Mouse (Mus musculus): Measurements from ENCODE around the gene Slfn5.
A peak's percentile ranks its signal among the peaks of the same experiment; 100 is the strongest.
"Not testable (repeated sequence)": the region's sequence is repeated elsewhere in the genome, so short reads cannot be mapped to it uniquely, and the experiment has no call there.

Gene Slfn5

GRCm38 (mm10) chr11:82945636-82946035, 5.5 kb upstream of the Slfn5 start:
- no peak for DNase-seq (ENCODE audit: low read depth in 1 of 2, low spot score in 2 of 2)

- DNase-seq (ENCODE audit: low read depth in 1 of 2, low spot score in 2 of 2), result no peak
Measured at GRCm38 (mm10) chr11:82947457-82947856, 3.7 kb upstream of the Slfn5 start.

- no peak for DNase-seq (ENCODE audit: low read depth in 1 of 2, low spot score in 2 of 2)
Measured at GRCm38 (mm10) chr11:82949036-82949435, 2.1 kb upstream of the Slfn5 start.

GRCm38 (mm10) chr11:82951865-82952611, 889 bp downstream of the Slfn5 start:
- DNase-seq (ENCODE audit: low read depth in 1 of 2, low spot score in 2 of 2), result peak in 1 of 2 experiments; percentile 59

GRCm38 (mm10) chr11:82952612-82953542, 1.7 kb downstream of the Slfn5 start:
- peak; percentile 64 to 65 for DNase-seq (ENCODE audit: low read depth in 1 of 2, low spot score in 2 of 2)

GRCm38 (mm10) chr11:82954631-82955030, 3.5 kb downstream of the Slfn5 start:
- no peak for DNase-seq (ENCODE audit: low read depth in 1 of 2, low spot score in 2 of 2)

GRCm38 (mm10) chr11:82956925-82957324, 5.8 kb downstream of the Slfn5 start:
- no peak for DNase-seq (ENCODE audit: low read depth in 1 of 2, low spot score in 2 of 2)

- no peak for DNase-seq (ENCODE audit: low read depth in 1 of 2, low spot score in 2 of 2)
Measured at GRCm38 (mm10) chr11:82959613-82960012, 8.5 kb downstream of the Slfn5 start.

- no peak for DNase-seq (ENCODE audit: low read depth in 1 of 2, low spot score in 2 of 2)
Measured at GRCm38 (mm10) chr11:82961743-82962142, 10.6 kb downstream of the Slfn5 start.

GRCm38 (mm10) chr11:82962215-82962614, 11.1 kb downstream of the Slfn5 start:
- DNase-seq (ENCODE audit: low read depth in 1 of 2, low spot score in 2 of 2), result no peak

GRCm38 (mm10) chr11:82970712-82971589, 19.8 kb downstream of the Slfn5 start:
- no peak for DNase-seq (ENCODE audit: low read depth in 1 of 2, low spot score in 2 of 2)

GRCm38 (mm10) chr11:82971590-82971974, 20.4 kb downstream of the Slfn5 start:
- no peak for DNase-seq (ENCODE audit: low read depth in 1 of 2, low spot score in 2 of 2)

- DNase-seq (ENCODE audit: low read depth in 1 of 2, low spot score in 2 of 2), result no peak
Measured at GRCm38 (mm10) chr11:82973916-82974315, 22.8 kb downstream of the Slfn5 start.

- not testable (repeated sequence) for DNase-seq (ENCODE audit: low read depth in 1 of 2, low spot score in 2 of 2)
Measured at GRCm38 (mm10) chr11:82982409-82982808, 31.3 kb downstream of the Slfn5 start.

- no peak for DNase-seq (ENCODE audit: low read depth in 1 of 2, low spot score in 2 of 2)
Measured at GRCm38 (mm10) chr11:82983193-82983592, 32.0 kb downstream of the Slfn5 start.

- no peak for DNase-seq (ENCODE audit: low read depth in 1 of 2, low spot score in 2 of 2)
Measured at GRCm38 (mm10) chr11:82987621-82988020, 36.5 kb downstream of the Slfn5 start.

GRCm38 (mm10) chr11:82989357-82989756, 38.2 kb downstream of the Slfn5 start:
- DNase-seq (ENCODE audit: low read depth in 1 of 2, low spot score in 2 of 2), result no peak

- DNase-seq (ENCODE audit: low read depth in 1 of 2, low spot score in 2 of 2), result not testable (repeated sequence)
Measured at GRCm38 (mm10) chr11:82990612-82991385, 39.6 kb downstream of the Slfn5 start.

GRCm38 (mm10) chr11:82991469-82992166, 40.5 kb downstream of the Slfn5 start, which contains the start of gene Slfn9:
TSS of gene Slfn9 (minus strand) at chr11:82991830.
- no peak for DNase-seq (ENCODE audit: low read depth in 1 of 2, low spot score in 2 of 2)

GRCm38 (mm10) chr11:83013356-83013755, 62.2 kb downstream of the Slfn5 start:
- no peak for DNase-seq (ENCODE audit: low read depth in 1 of 2, low spot score in 2 of 2)
